Mouse (Mus musculus): ENCODE measurements at regions not wholly inside any gene's neighbourhood (a gene's known extent, or its start where the extent isn't known, plus 50 kb on each side); places are given as distances from the start of the nearest gene placed in this dataset.

- 66% methylated on average over 6 of the region's 6 CpGs for WGBS
- Histone ChIP-seq H3K9me3 (replicated peaks; ENCODE audit: control insufficient read depth, low read length) (no peaks in the 10 kb centered on the region), H3K4me1 (ENCODE audit: control insufficient read depth, insufficient read depth, low read length) (no peaks in the 10 kb centered on the region), H3K36me3 (ENCODE audit: control insufficient read depth, insufficient read depth, low read length) (no peaks in the 10 kb centered on the region), H3K27ac (ENCODE audit: low read length) (no peak overlapping the region), H3K9ac (ENCODE audit: low read length) (no peak overlapping the region), H3K4me2 (ENCODE audit: low read depth, low read length) (no peak overlapping the region), H3K27me3 (ENCODE audit: control insufficient read depth, insufficient read depth, low read length) (no peaks in the 10 kb centered on the region), H3K4me3 (replicated peaks; ENCODE audit: low read length) (no peak overlapping the region)
- peak; percentile 47; the same call in 1 of the 2 replicates for ATAC-seq (ENCODE audit: insufficient read depth, low FRiP score)
These were observed 119.9 kb upstream of the Bdnf start for GRCm38 (mm10) chr2:109554644-109555043.

- 84% methylated on average over 9 of the region's 9 CpGs for WGBS
- Histone ChIP-seq H3K4me3 (replicated peaks; ENCODE audit: low read length) (no peak overlapping the region), H3K4me2 (ENCODE audit: low read depth, low read length) (no peak overlapping the region), H3K27ac (ENCODE audit: low read length) (no peak overlapping the region), H3K9me3 (replicated peaks; ENCODE audit: control insufficient read depth, low read length) (no peaks in the 10 kb centered on the region), H3K9ac (ENCODE audit: low read length) (no peak overlapping the region), H3K36me3 (ENCODE audit: control insufficient read depth, insufficient read depth, low read length) (no peaks in the 10 kb centered on the region), H3K27me3 (ENCODE audit: control insufficient read depth, insufficient read depth, low read length) (no peaks in the 10 kb centered on the region), H3K4me1 (ENCODE audit: control insufficient read depth, insufficient read depth, low read length) (no peaks in the 10 kb centered on the region)
- no peak for ATAC-seq (ENCODE audit: insufficient read depth, low FRiP score)
These were observed 115.1 kb upstream of the Bdnf start for GRCm38 (mm10) chr2:109559088-109560030.

DNA sequence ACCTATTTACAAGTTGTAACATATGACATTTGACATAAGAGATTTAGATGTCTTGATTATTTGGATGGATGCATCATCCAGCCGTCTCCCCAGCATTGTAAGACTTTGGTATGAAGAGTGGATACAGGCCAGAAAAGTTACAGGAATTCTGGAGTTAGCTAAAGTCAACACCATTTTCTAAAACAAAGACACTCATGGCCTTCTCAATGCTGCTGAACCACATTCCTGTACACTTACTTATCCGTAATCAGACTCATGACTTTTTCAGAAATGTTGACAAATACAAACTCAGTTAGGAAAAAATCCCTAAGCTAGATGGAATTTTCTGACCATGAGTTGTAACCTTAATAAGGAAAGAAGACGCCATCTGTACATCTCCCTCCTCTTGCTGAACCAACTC lies 111.5 kb upstream of the Bdnf start:
- no peaks in the 10 kb centered on the region for H3K27me3 ChIP-seq (ENCODE audit: control insufficient read depth, insufficient read depth, low read length)
- H3K9ac ChIP-seq (ENCODE audit: low read length), result no peak overlapping the region
- no peaks in the 10 kb centered on the region for H3K9me3 ChIP-seq (replicated peaks; ENCODE audit: control insufficient read depth, low read length)
- ATAC-seq (ENCODE audit: insufficient read depth, low FRiP score), result no peak
- WGBS, result 65% methylated on average over 3 of the region's 3 CpGs
- H3K4me3 ChIP-seq (replicated peaks; ENCODE audit: low read length), result no peak overlapping the region
- no peak overlapping the region for H3K27ac ChIP-seq (ENCODE audit: low read length)
- H3K4me1 ChIP-seq (ENCODE audit: control insufficient read depth, insufficient read depth, low read length), result no peaks in the 10 kb centered on the region
- H3K4me2 ChIP-seq (ENCODE audit: low read depth, low read length), result no peak overlapping the region
- no peaks in the 10 kb centered on the region for H3K36me3 ChIP-seq (ENCODE audit: control insufficient read depth, insufficient read depth, low read length)

GRCm38 (mm10) chr2:109576946-109577345 lies 97.6 kb upstream of the Bdnf start:
- H3K9me3 ChIP-seq (replicated peaks; ENCODE audit: control insufficient read depth, low read length), result no peaks in the 10 kb centered on the region
- no peak for ATAC-seq (ENCODE audit: insufficient read depth, low FRiP score)
- no peak overlapping the region for H3K27ac ChIP-seq (ENCODE audit: low read length)
- H3K9ac ChIP-seq (ENCODE audit: low read length), result no peak overlapping the region
- H3K4me2 ChIP-seq (ENCODE audit: low read depth, low read length), result no peak overlapping the region
- H3K27me3 ChIP-seq (ENCODE audit: control insufficient read depth, insufficient read depth, low read length), result no peaks in the 10 kb centered on the region
- H3K4me1 ChIP-seq (ENCODE audit: control insufficient read depth, insufficient read depth, low read length), result 0 out of 2 replicates have a peak, but pooled peaks cover 7% of the 10 kb centered on the region
- no peak overlapping the region for H3K4me3 ChIP-seq (replicated peaks; ENCODE audit: low read length)
- H3K36me3 ChIP-seq (ENCODE audit: control insufficient read depth, insufficient read depth, low read length), result no peaks in the 10 kb centered on the region

DNA sequence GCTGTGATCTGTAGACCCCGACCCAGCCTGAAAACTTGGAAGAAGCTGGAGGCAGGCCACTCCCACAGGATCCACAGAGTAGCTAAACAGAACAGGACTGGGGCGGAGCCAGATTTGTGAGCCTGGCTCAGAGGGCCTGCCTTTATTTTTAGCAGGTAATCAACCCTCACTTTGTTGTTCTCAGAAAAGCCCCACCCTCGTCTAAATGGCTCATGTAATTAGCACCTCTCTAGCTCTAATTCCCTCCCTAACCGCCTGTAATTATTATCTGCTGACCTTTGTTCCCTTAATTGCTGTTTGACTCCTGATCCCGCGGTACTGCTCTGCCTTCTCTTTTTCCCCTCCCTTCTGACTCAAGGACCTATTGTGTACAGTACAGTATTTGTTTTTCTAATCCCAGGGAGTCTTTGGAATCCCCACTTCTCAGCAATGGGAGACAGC lies 95.6 kb upstream of the Bdnf start:
- WGBS, result 7% methylated on average over 6 of the region's 6 CpGs
- ATAC-seq (ENCODE audit: insufficient read depth, low FRiP score), result peak; percentile 82; the same call in 1 of the 2 replicates
- no peaks in the 10 kb centered on the region for H3K9me3 ChIP-seq (replicated peaks; ENCODE audit: control insufficient read depth, low read length)
- H3K36me3 ChIP-seq (ENCODE audit: control insufficient read depth, insufficient read depth, low read length), result no peaks in the 10 kb centered on the region
- H3K9ac ChIP-seq (ENCODE audit: low read length), result no peak overlapping the region
- H3K4me3 ChIP-seq (replicated peaks; ENCODE audit: low read length), result no peak overlapping the region
- 0 out of 2 replicates have a peak, but pooled peaks cover 7% of the 10 kb centered on the region for H3K4me1 ChIP-seq (ENCODE audit: control insufficient read depth, insufficient read depth, low read length)
- no peak overlapping the region for H3K27ac ChIP-seq (ENCODE audit: low read length)
- H3K27me3 ChIP-seq (ENCODE audit: control insufficient read depth, insufficient read depth, low read length), result no peaks in the 10 kb centered on the region
- peak overlapping the region; percentile 34 for H3K4me2 ChIP-seq (ENCODE audit: low read depth, low read length)

DNA sequence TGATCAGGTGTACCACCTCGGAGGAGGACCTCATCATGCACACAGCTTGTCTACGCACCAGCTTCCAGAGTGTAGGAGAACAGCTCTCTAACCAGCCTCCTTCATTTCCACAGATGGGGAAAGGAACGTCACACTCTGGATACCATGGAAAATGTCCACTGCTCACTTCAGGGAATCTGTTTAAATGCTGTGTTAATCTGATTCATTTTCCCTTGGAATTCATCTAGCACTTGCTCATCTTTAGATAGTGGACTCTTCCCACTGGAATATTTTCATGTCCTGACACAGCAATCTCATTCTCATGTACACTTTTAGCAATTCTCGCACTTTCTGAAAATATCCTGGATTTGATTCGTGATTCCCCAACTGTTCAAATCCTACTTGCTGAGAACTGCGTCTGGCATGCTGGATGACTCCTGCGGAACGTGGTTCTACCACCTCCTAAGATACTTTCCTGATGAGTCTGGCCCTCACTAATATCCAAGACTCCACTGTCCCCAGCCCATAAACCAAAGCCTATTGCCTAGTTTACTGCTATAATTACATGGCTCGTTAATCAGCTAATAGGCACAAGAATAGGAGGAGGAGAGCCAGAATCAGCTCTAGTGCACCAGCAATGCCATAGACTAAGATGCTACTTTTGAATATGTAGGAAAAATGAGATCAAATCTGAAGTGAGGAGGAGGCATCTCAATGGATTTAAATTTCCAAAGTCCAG lies 56.0 kb upstream of the Bdnf start:
- H3K9me3 ChIP-seq (replicated peaks; ENCODE audit: control insufficient read depth, low read length), result no peaks in the 10 kb centered on the region
- no peaks in the 10 kb centered on the region for H3K4me1 ChIP-seq (ENCODE audit: control insufficient read depth, insufficient read depth, low read length)
- H3K36me3 ChIP-seq (ENCODE audit: control insufficient read depth, insufficient read depth, low read length), result no peaks in the 10 kb centered on the region
- H3K9ac ChIP-seq (ENCODE audit: low read length), result no peak overlapping the region
- H3K27ac ChIP-seq (ENCODE audit: low read length), result no peak overlapping the region
- WGBS, result 88% methylated on average over 9 of the region's 9 CpGs
- no peak for ATAC-seq (ENCODE audit: insufficient read depth, low FRiP score)
- no peaks in the 10 kb centered on the region for H3K27me3 ChIP-seq (ENCODE audit: control insufficient read depth, insufficient read depth, low read length)
- H3K4me3 ChIP-seq (replicated peaks; ENCODE audit: low read length), result no peak overlapping the region
- no peak overlapping the region for H3K4me2 ChIP-seq (ENCODE audit: low read depth, low read length)

DNA sequence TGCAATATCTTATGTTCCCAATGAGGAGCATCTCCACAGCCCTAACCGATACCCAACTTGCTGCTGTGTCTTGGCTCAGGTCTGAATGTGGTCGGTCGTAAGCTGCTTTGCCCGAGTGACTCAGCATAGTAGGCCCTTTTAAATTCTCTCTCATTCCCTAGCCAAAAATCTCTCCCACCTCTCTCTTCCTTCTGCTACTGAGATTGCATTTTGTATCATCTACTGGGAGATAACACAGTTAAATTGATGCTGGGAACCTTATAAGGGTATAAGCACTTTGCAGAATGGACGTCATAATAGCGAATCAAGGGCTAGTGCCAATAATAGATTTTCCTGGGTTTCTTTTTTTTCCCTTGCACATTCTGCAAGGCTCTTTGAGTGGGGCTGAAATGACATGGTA lies 54.8 kb upstream of the Bdnf start:
- no peaks in the 10 kb centered on the region for H3K9me3 ChIP-seq (replicated peaks; ENCODE audit: control insufficient read depth, low read length)
- no peak overlapping the region for H3K9ac ChIP-seq (ENCODE audit: low read length)
- no peak overlapping the region for H3K27ac ChIP-seq (ENCODE audit: low read length)
- H3K4me2 ChIP-seq (ENCODE audit: low read depth, low read length), result no peak overlapping the region
- ATAC-seq (ENCODE audit: insufficient read depth, low FRiP score), result no peak
- H3K4me1 ChIP-seq (ENCODE audit: control insufficient read depth, insufficient read depth, low read length), result no peaks in the 10 kb centered on the region
- 87% methylated on average over 6 of the region's 6 CpGs for WGBS
- H3K36me3 ChIP-seq (ENCODE audit: control insufficient read depth, insufficient read depth, low read length), result no peaks in the 10 kb centered on the region
- H3K27me3 ChIP-seq (ENCODE audit: control insufficient read depth, insufficient read depth, low read length), result no peaks in the 10 kb centered on the region
- no peak overlapping the region for H3K4me3 ChIP-seq (replicated peaks; ENCODE audit: low read length)

DNA sequence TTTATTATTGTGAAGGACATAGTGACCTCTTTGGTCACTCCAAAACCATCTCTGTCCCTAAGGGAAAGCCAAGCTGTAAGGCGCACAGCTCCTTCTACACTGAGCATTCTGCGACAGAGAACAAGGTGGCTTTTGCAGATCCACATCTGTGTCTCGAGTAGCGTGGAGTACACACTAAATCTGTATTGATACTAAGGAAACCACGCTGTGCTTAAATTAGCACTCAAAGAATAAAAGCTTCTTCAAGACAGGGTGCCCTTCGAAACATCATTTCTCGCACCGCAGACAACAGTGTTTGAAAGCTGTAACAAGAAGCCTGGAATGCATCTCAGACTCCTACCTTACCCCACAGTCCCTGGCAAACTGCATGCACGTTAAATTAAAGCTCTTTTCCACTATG lies 52.9 kb upstream of the Bdnf start:
- ATAC-seq (ENCODE audit: insufficient read depth, low FRiP score), result no peak
- no peaks in the 10 kb centered on the region for H3K27me3 ChIP-seq (ENCODE audit: control insufficient read depth, insufficient read depth, low read length)

More for the DNA sequence above, 52.9 kb upstream of the Bdnf start:
- no peaks in the 10 kb centered on the region for H3K9me3 ChIP-seq (replicated peaks; ENCODE audit: control insufficient read depth, low read length)
- H3K4me2 ChIP-seq (ENCODE audit: low read depth, low read length), result no peak overlapping the region
- 58% methylated on average over 9 of the region's 9 CpGs for WGBS
- no peak overlapping the region for H3K9ac ChIP-seq (ENCODE audit: low read length)
- no peak overlapping the region for H3K27ac ChIP-seq (ENCODE audit: low read length)
- H3K4me3 ChIP-seq (replicated peaks; ENCODE audit: low read length), result no peak overlapping the region
- no peaks in the 10 kb centered on the region for H3K36me3 ChIP-seq (ENCODE audit: control insufficient read depth, insufficient read depth, low read length)
- no peaks in the 10 kb centered on the region for H3K4me1 ChIP-seq (ENCODE audit: control insufficient read depth, insufficient read depth, low read length)
